Mouse (Mus musculus) G1E (cell line): ENCODE data around the gene Adgra3.

Experiments used
- CTCF ChIP-seq: IDR thresholded peaks from 2 replicates; pipeline ENCODE4 v1.5.1; 2012; ENCODE audit warnings: low read depth, low read length, inconsistent platforms, mixed read lengths
- GATA1 ChIP-seq: IDR thresholded peaks from 2 replicates; pipeline ENCODE4 v1.6.1; 2012; ENCODE audit warnings: borderline replicate concordance, low read length, inconsistent platforms, mixed read lengths
- TAL1 ChIP-seq: conservative IDR thresholded peaks from 2 replicates; pipeline ENCODE4 v1.6.1; 2012; ENCODE audit warnings: low read depth, low read length, inconsistent platforms, mixed read lengths

DNA sequence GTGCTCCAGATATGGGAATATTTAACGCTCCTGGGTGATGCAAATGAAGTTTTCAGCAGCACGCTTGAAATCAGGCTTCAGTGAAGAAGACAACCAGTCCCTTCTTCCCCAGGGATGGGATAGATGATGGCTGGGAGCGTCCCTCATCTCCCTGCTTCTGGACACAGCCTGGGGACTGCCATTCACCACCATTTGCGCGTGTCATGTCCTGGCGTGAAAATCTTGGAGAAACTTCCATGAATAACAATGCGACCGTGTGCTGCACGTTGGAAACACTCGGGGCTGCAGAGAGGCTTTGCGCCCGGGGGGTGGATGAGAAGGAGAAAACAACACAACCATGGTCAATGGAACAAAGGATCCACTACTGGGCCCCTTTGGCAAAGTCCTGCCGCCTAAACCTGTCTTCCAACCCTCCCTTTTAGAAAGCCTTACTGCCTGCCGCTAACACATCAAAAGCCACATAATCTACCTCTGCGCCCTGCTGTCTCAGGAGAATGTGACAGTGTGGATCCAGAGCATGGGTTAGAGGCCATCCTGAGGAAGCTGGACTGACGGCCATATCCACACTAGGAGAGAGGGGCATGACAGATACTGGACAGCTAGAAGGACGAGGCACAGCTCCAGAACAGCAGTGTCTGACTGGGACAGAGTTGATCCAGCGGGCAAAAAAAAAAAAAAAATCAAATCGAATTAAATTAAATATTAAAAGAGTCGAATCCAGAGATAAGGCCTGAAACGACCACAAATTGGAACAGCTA, 8.0 kb downstream of the Adgra3 start:
- TF ChIP-seq CTCF: no peak
- TF ChIP-seq GATA1: no peak
- no peak for TF ChIP-seq TAL1
